Mouse (Mus musculus) myocyte (in vitro differentiated cells): Measurements from ENCODE around the gene Tmprss9.

Experiments
- CEBPB ChIP-seq: IDR thresholded peaks from 2 replicates; pipeline ENCODE4 v1.6.1; 2011; ENCODE audit warnings: mild to moderate bottlenecking, moderate library complexity; ENCODE audit not compliant: poor library complexity, insufficient read depth, severe bottlenecking
- POLR2A ChIP-seq: IDR thresholded peaks from one replicate; pipeline ENCODE4 v1.6.1; 2011; ENCODE audit warnings: low read depth, mild to moderate bottlenecking, control low read depth, moderate library complexity; ENCODE audit not compliant: insufficient read length
- POLR2AphosphoS2 ChIP-seq: IDR thresholded peaks from one replicate; pipeline ENCODE4 v1.6.1; 2011; ENCODE audit warnings: low read depth, control low read depth; ENCODE audit not compliant: insufficient read length
- SRF ChIP-seq: IDR thresholded peaks from one replicate; pipeline ENCODE4 v1.6.1; 2011; ENCODE audit warnings: low read depth; ENCODE audit not compliant: control insufficient read depth, insufficient read length
- TCF12 ChIP-seq: IDR thresholded peaks from one replicate; pipeline ENCODE4 v1.6.1; 2011; ENCODE audit warnings: mild to moderate bottlenecking, control low read depth; ENCODE audit not compliant: poor library complexity, insufficient read depth, severe bottlenecking

- TF ChIP-seq POLR2A, result no peak
- TF ChIP-seq CEBPB, result no peak
- no peak for TF ChIP-seq SRF
- TF ChIP-seq TCF12, result no peak
- no peak for TF ChIP-seq POLR2AphosphoS2
Observed at GRCm38 (mm10) chr10:80881301-80881700, 9.7 kb downstream of the Tmprss9 start.
